Mouse (Mus musculus) kidney, embryonic 15.5 days (tissue): Measurements from ENCODE around the gene Kcnj13. TPM values are rescaled to one million over a fixed set of nuclear protein-coding genes. Genes with fewer than 3 reads are reported as not detected.

ENCODE experiments used
- ATAC-seq: fragments of 200-750 bp; cut with Nextera tagmentation; replicated peaks from 2 replicates; pipeline ENCODE4 v1.8.0; 2017; ENCODE audit warnings: moderate TSS enrichment; ENCODE audit not compliant: low FRiP score
- H3K27ac ChIP-seq: fragments of 300-500 bp; sonication (generic); 2 replicates; pipeline ENCODE4 v1.5.1; 2015; ENCODE audit warnings: mild to moderate bottlenecking, inconsistent platforms
- H3K27me3 ChIP-seq: fragments of 300-500 bp; sonication (generic); 2 replicates; pipeline ENCODE4 v1.6.1; 2015; ENCODE audit warnings: inconsistent platforms
- H3K36me3 ChIP-seq: fragments of 300-500 bp; sonication (generic); 2 replicates; pipeline ENCODE4 v1.6.1; 2015; ENCODE audit warnings: inconsistent platforms
- H3K4me1 ChIP-seq: fragments of 300-500 bp; sonication (generic); 2 replicates; pipeline ENCODE4 v1.6.1; 2015; ENCODE audit warnings: inconsistent platforms
- H3K4me2 ChIP-seq: fragments of 300-500 bp; sonication (generic); 2 replicates; pipeline ENCODE4 v1.6.1; 2015; ENCODE audit warnings: moderate library complexity, mild to moderate bottlenecking, inconsistent platforms
- H3K4me3 ChIP-seq: fragments of 300-500 bp; sonication (generic); replicated peaks from 2 replicates; pipeline ENCODE4 v1.5.1; 2015; ENCODE audit warnings: mild to moderate bottlenecking, inconsistent platforms
- H3K9ac ChIP-seq: fragments of 300-500 bp; sonication (generic); 2 replicates; pipeline ENCODE4 v1.6.1; 2015; ENCODE audit warnings: mild to moderate bottlenecking, inconsistent platforms
- H3K9me3 ChIP-seq: fragments of 300-500 bp; sonication (generic); replicated peaks from 2 replicates; pipeline ENCODE4 v1.6.1; 2016; ENCODE audit warnings: inconsistent platforms
- WGBS: fragments of 180-500 bp; shearing (Covaris S2); methylation state at CpG from one replicate; pipeline ENCODE4 v1.1.7; 2015; ENCODE audit warnings: mixed read lengths; 5-methylcytosine and 5-hydroxymethylcytosine counted together
- polyA plus RNA-seq: library from polyadenylated mRNA; unstranded; fragments of >200 nt; fragmentation: Nextera tagmentation; extraction: Ambion mirVana; gene quantifications from 2 replicates; pipeline ENCODE4 v1.2.1, GENCODE M21; 2015

Kcnj13 gene
- polyA plus RNA-seq: 0.68 and 0.90 TPM in 2 replicates

DNA sequence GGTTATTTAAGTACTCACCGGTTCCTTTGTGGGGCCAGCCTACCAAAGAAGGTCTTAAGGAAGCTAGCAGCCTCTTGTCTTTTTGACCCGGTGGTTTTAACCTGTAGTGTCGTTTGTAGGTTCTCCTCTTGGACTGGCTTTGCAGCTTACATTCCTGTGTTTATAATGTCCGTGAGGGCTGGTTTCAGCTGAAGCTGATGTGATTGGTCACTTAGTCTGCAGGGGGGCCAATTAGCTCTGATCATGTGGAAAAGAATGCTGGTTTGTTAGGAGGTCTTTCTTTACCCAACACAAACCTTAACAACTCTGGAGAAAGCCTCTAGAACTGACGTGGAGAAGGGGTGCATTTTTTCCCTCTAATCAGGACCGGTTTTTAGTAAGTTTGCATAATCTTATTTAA, at the start of gene Kcnj13:
TSS of gene Kcnj13 (minus strand) at position 136 of the 400 bp plus-strand sequence.
- ATAC-seq: no peak
- Histone ChIP-seq H3K4me1 (0 out of 2 replicates have a peak, but pooled peaks cover 2% of the 10 kb centered on the region), H3K27ac (no peak within 1 kb of the TSS), H3K9ac (no peak within 1 kb of the TSS), H3K4me3 (no peak within 1 kb of the TSS), H3K4me2 (no peak within 1 kb of the TSS), H3K36me3 (peaks cover 31% of the 10 kb centered on the region), H3K27me3 (no peaks in the 10 kb centered on the region), H3K9me3 (no peaks in the 10 kb centered on the region)
- WGBS: 44% methylated on average over 6 of the region's 6 CpGs

DNA sequence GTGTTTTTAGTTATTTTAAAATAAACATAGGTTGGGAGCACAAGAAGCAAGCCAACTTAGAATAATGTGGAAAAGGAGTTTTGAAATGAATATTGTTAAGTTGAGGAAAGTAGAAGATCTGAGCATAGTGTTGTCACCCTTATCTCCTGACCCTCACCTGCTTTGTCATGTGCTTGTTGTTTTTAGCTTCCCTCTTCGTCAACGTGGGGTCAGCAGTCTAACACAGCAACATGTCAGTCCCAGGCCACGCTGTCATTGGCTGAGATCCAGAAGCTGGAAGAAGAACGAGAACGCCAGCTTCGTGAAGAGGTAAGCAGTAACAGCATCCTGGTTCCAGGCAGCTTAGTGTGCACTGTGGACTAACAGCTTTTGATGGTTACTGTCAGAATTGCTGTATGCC, 42.1 kb upstream of the Kcnj13 start:
- Histone ChIP-seq H3K27ac (no peak overlapping the region), H3K4me1 (no peaks in the 10 kb centered on the region), H3K4me3 (no peak overlapping the region), H3K9me3 (no peaks in the 10 kb centered on the region), H3K4me2 (no peak overlapping the region), H3K9ac (no peak overlapping the region), H3K27me3 (no peaks in the 10 kb centered on the region), H3K36me3 (peaks cover 83% of the 10 kb centered on the region)
- no peak for ATAC-seq
- 71% methylated on average over 6 of the region's 6 CpGs for WGBS

DNA sequence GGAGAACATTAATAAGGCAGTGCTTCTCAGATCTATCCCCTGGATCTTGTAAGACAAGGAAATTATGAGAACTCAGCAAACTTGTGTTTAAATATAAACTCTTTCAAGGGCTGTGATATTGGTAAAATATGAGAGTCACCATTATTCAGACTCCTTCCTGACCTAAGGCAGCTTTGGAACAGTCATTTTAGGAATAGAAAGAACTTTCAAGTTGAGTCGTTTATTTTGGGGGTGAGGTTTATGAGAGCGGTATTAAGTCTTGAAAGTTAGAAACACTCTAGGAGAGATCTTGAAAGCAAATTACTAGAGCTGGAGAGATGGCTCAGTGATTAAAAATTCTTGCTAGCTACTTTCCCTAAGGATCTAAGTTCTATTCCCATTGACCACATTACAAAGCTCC, 40.6 kb upstream of the Kcnj13 start:
- Histone ChIP-seq H3K4me1 (no peaks in the 10 kb centered on the region), H3K27ac (no peak overlapping the region), H3K9ac (no peak overlapping the region), H3K36me3 (peaks cover 84% of the 10 kb centered on the region), H3K9me3 (no peaks in the 10 kb centered on the region), H3K4me2 (no peak overlapping the region), H3K27me3 (no peaks in the 10 kb centered on the region), H3K4me3 (no peak overlapping the region)
- 96% methylated on average over 2 of the region's 2 CpGs for WGBS
- ATAC-seq: no peak

DNA sequence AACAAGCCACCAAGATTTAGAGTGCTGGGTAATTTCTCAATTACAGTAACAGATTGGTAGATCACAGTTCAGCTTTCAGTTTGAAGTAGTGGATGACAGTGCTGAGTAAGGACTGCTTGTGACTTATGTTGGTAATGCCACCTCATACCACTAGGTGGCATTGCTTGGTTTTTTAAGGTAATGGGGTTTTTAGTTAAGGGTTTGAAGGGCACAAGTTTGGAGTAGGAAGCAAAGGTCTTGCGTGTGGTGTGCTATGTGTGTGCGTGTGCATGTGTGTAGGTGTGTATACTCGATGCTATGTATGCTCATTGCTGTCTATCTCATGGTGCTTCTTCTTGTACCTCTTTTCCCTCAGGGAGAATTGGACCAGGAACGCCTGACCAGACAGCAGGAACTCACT, 24.2 kb upstream of the Kcnj13 start:
- H3K27ac ChIP-seq: no peak overlapping the region
- H3K9me3 ChIP-seq: no peaks in the 10 kb centered on the region
- ATAC-seq: no peak
- H3K9ac ChIP-seq: no peak overlapping the region
- WGBS: 88% methylated on average over 4 of the region's 4 CpGs
- H3K4me1 ChIP-seq: no peaks in the 10 kb centered on the region
- H3K4me3 ChIP-seq: no peak overlapping the region
- no peak overlapping the region for H3K4me2 ChIP-seq
- H3K27me3 ChIP-seq: no peaks in the 10 kb centered on the region
- H3K36me3 ChIP-seq: peaks cover 70% of the 10 kb centered on the region

DNA sequence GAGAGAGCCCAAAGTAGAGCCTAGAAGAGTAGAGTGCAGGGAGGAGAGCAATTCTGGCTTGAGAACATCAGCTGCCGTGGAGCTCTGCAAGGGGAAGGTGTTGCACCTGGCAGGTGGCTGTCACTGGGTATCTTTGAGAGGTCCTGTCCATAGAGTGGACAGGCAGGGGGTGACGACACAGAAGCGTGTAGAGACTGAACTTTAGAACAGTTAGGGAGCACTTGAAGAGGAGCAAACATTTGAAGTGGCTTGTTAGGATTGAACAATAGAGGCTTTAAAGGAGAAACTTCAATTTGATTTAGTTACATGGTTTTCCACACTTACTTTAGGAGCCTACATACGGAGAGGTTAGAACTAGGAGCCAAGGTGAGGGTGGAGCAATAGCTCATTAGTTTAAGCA, 14.9 kb upstream of the Kcnj13 start:
- Histone ChIP-seq H3K9me3 (no peaks in the 10 kb centered on the region), H3K36me3 (peaks cover 87% of the 10 kb centered on the region), H3K27me3 (no peaks in the 10 kb centered on the region), H3K4me3 (no peak overlapping the region), H3K9ac (no peak overlapping the region), H3K4me1 (no peaks in the 10 kb centered on the region), H3K27ac (no peak overlapping the region), H3K4me2 (no peak overlapping the region)
- 92% methylated on average over 4 of the region's 4 CpGs for WGBS
- ATAC-seq: no peak

DNA sequence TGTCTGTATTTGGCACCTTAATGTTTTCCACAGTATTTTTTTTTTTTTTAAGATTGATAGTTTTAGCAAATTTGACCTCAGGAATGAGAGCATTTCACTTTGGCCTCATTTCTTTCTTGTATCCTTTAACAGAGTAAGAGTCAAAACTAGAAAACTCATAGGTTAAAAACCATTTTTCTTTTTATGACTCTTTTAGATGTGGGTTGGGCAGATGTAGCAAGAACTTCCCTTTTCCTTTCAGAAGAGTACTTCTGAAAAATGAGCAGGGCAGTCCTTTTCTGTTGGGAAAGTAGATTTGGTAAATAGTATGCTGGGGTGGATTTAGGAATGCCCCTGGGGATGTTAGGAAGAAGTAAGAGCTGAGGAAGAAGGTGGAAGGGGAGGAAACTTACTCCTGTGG, 11.5 kb upstream of the Kcnj13 start:
- peaks cover 68% of the 10 kb centered on the region for H3K36me3 ChIP-seq
- no peaks in the 10 kb centered on the region for H3K27me3 ChIP-seq
- ATAC-seq: no peak
- H3K9ac ChIP-seq: no peak overlapping the region
- H3K4me2 ChIP-seq: no peak overlapping the region
- no peaks in the 10 kb centered on the region for H3K4me1 ChIP-seq
- H3K9me3 ChIP-seq: no peaks in the 10 kb centered on the region
- no peak overlapping the region for H3K27ac ChIP-seq
- H3K4me3 ChIP-seq: no peak overlapping the region

DNA sequence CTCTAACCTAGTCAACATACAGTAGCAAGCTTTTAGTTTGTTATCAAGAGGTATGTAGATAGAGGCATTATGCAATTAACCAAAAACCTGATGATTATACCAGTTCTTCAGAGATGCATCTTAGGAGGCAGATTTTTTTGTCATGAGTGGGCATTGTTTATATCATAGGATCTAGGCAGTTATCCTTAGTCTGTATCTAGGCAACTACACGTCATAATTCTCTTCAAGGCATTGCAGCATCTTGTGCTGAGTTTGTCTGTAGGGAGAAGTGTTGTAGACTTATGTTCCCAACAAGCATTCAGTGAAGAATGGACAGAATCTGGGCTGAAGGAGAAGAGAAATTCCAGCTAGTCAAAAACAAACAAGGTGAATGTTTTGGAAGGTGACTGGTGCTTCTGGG, 10.2 kb upstream of the Kcnj13 start:
- WGBS: 96% methylated on average over 1 of the region's 1 CpGs
- Histone ChIP-seq H3K4me2 (no peak overlapping the region), H3K27me3 (no peaks in the 10 kb centered on the region), H3K4me1 (no peaks in the 10 kb centered on the region), H3K36me3 (peaks cover 57% of the 10 kb centered on the region), H3K9ac (no peak overlapping the region), H3K27ac (no peak overlapping the region), H3K9me3 (no peaks in the 10 kb centered on the region), H3K4me3 (no peak overlapping the region)
- no peak for ATAC-seq

DNA sequence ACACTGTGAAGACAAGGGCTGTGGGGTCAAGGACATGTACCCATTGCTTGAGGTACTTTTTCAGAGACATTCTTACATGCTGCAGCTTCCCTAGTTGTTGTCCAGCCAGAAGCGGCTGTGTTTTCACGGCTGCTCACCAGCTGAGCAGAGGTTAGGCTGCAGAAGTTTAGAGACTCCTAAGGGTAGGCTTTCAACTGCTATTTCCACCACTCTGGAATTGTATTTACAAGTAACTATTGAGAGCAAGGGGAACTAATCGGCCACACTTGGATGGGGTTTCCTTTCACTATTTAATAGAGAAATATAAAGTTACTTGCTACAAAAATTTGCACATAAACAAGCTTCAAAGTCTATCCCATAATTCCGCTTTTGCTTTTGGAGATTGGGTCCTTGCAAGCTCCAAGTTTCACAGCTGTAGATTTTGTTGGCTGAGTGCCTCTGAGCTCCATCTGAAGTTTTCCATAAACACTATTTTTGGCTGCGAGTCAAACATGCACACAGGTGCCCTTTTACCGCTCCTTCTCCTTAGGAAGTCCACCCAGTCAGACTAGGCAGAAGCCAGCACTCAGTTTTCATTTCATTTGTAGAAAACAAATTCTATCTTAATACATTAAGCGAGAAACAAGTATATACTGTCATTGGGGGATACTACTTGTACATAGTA, 2.5 kb upstream of the Kcnj13 start:
- H3K4me1 ChIP-seq: 0 out of 2 replicates have a peak, but pooled peaks cover 2% of the 10 kb centered on the region
- H3K27ac ChIP-seq: no peak overlapping the region
- H3K36me3 ChIP-seq: peaks cover 9% of the 10 kb centered on the region
- WGBS: 81% methylated on average over 7 of the region's 7 CpGs
- no peak overlapping the region for H3K4me3 ChIP-seq
- no peak for ATAC-seq
- H3K4me2 ChIP-seq: no peak overlapping the region
- H3K27me3 ChIP-seq: no peaks in the 10 kb centered on the region
- H3K9me3 ChIP-seq: no peaks in the 10 kb centered on the region
- no peak overlapping the region for H3K9ac ChIP-seq

DNA sequence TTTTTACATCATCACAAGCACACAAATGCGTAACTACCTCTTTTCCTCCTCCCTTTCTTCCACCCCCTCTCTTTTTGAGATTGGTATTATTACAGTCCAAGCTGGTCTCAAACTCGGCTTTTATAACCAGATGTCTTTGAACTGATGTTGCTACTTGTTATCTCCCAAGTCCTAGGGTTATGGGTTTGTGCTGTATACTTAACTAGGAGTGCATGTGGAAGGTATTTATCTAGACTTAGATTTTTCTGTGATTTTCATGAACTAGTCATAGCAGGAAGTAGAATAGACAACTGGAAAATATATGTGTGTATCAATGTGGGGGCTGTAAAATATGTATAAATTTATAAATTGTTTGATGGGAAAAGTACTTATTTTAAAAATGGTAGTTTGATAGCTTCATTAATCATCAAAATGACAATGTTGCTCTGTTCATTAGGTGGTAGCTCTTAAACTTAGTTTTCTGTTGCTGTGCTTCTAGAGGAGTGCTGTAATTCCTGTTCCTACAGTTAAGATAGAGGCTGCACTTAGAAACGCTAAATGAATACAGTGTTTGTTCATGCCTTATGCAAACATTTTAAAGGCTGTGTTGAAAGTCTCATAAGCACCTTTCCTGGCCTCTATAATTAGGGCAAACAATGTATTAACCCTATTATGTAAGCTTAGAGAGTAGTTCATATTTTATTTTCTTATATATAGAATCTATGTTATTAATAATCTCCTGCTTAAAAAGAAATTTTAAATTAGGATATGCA, 909 bp downstream of the Kcnj13 start:
- H3K4me1 ChIP-seq: 0 out of 2 replicates have a peak, but pooled peaks cover 2% of the 10 kb centered on the region
- no peak overlapping the region for H3K4me3 ChIP-seq
- H3K9ac ChIP-seq: no peak overlapping the region
- no peaks in the 10 kb centered on the region for H3K9me3 ChIP-seq
- WGBS: 87% methylated on average over 3 of the region's 3 CpGs
- H3K36me3 ChIP-seq: peaks cover 37% of the 10 kb centered on the region
- no peak overlapping the region for H3K27ac ChIP-seq
- no peak overlapping the region for H3K4me2 ChIP-seq
- no peaks in the 10 kb centered on the region for H3K27me3 ChIP-seq
- ATAC-seq: no peak

DNA sequence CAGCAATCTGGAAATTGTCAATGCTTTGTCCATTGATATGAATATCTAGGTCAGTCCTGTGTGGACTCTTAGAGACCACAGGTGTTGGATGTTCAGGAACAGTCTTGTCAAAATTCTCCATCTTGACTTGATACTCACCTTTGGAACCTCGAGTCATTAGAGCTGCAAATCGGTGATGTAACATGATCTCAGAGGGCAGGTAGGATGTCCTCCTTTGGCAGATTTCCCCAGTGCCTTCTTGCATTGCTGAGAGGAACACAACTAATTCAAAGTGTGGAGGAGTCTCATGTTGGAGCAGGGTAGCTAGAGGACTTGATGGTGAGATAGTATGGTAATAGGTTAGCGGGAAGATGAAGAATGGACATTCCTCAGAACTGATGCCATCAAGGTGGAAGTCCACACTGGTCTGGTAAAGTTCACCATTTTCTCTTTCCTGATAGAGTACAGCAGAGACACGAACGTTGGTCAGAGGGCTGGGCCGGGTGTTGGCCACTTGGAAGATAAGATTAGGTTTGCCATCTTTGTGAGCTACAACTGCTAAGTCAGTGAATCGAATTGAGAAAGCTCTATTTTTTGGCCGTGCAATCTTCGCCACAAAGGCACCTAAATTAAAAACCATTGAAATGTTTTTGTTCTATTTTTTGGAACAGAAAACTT, 8.0 kb downstream of the Kcnj13 start:
- WGBS: 89% methylated on average over 9 of the region's 9 CpGs
- ATAC-seq: no peak
- no peaks in the 10 kb centered on the region for H3K27me3 ChIP-seq

DNA sequence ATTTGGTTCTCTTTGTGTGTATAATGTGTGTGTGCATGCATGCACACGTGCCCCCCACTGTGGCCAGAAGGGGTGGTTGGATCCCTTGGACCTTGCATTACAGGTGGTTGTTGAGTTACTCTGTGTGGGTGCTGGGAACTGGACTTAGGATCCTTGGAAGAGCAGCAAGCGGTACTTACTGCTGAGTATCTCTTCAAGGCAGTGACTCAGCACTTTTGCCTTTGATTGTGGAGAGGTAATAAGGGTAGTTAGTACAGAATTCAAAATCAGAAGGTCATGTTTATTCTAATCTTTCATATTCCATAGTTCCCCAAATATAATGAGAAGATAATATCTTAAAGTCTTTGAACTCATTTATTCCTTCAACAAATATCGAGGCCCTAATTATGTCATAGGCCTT, 13.4 kb downstream of the Kcnj13 start:
- no peak for ATAC-seq
- WGBS: 97% methylated on average over 3 of the region's 3 CpGs

More for the DNA sequence above, 8.0 kb downstream of the Kcnj13 start:
- Histone ChIP-seq H3K9me3 (no peaks in the 10 kb centered on the region), H3K27ac (no peak overlapping the region), H3K4me1 (no peaks in the 10 kb centered on the region), H3K4me2 (no peak overlapping the region), H3K36me3 (peaks cover 58% of the 10 kb centered on the region), H3K4me3 (no peak overlapping the region), H3K9ac (no peak overlapping the region)

DNA sequence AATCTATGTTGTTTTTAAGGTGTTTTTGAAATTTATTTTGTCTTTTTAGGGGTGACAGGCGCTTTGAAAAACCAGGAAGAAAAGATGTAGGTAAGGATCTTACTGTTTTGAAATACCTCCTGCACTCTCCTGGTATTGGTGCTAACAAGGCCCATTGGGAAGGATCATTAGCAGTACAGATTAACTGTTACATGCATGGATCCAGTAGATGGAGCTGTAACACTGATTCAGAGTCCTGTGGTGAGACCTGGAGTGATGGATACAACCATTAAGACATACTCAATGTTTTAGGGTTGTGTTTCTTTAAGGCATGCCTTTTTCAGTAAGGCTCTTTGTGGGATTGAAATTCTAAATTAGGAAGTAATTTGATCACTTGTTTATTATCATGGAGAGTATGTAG, 14.6 kb downstream of the Kcnj13 start:
- Histone ChIP-seq H3K4me1 (no peaks in the 10 kb centered on the region), H3K4me2 (no peak overlapping the region), H3K9me3 (no peaks in the 10 kb centered on the region), H3K27ac (no peak overlapping the region), H3K27me3 (no peaks in the 10 kb centered on the region), H3K4me3 (no peak overlapping the region), H3K36me3 (peaks cover 59% of the 10 kb centered on the region), H3K9ac (no peak overlapping the region)
- 94% methylated on average over 1 of the region's 1 CpGs for WGBS
- no peak for ATAC-seq

More for the DNA sequence above, 13.4 kb downstream of the Kcnj13 start:
- no peaks in the 10 kb centered on the region for H3K9me3 ChIP-seq
- no peaks in the 10 kb centered on the region for H3K27me3 ChIP-seq
- H3K4me1 ChIP-seq: no peaks in the 10 kb centered on the region
- H3K4me3 ChIP-seq: no peak overlapping the region
- H3K4me2 ChIP-seq: no peak overlapping the region
- H3K36me3 ChIP-seq: peaks cover 52% of the 10 kb centered on the region
- no peak overlapping the region for H3K27ac ChIP-seq
- H3K9ac ChIP-seq: no peak overlapping the region
